Mouse (Mus musculus) lung, adult 2 months (tissue): ENCODE data around the gene Chd2.

Experiments used
- CTCF ChIP-seq: fragments of 200-500 bp; IDR thresholded peaks from 2 replicates; pipeline ENCODE4 v1.5.1; 2011; ENCODE audit warnings: mild to moderate bottlenecking, low read length, control low read depth; ENCODE audit not compliant: insufficient read depth
- POLR2A ChIP-seq: fragments of 200-500 bp; IDR thresholded peaks from 2 replicates; pipeline ENCODE4 v1.6.1; 2011; ENCODE audit warnings: low read depth, mild to moderate bottlenecking, control low read depth, low read length, borderline replicate concordance; ENCODE audit errors: extremely low read depth

- TF ChIP-seq CTCF (no peak), POLR2A (no peak)
These were observed 60.5 kb downstream of the Chd2 start for GRCm38 (mm10) chr7:73481094-73481493.
